Comparison of ENCODE assay signal across 16 mouse cellular contexts in genomic region chr7:136745412-136745811, GRCm38 (mm10).
"Had no signal": no experiment of that assay in that cellular context is flagged by ENCODE, and none has a peak within 500 bp of the region (broad histone marks: within the 10 kb centered on the region; RNA-seq: fewer than 3 reads in every experiment).

No protein-coding gene starts in this region.

- H3K27ac ChIP-seq: neural tube, embryonic 13.5 days; neural tube, embryonic 15.5 days; stomach, embryonic 15.5 days; stomach, postnatal 0 days had no signal

- H3K27me3 ChIP-seq: neural tube, embryonic 13.5 days; neural tube, embryonic 15.5 days; stomach, embryonic 15.5 days had no signal

- H3K4me1 ChIP-seq: neural tube, embryonic 13.5 days; neural tube, embryonic 15.5 days; stomach, embryonic 15.5 days had no signal

- H3K36me3 ChIP-seq: neural tube, embryonic 13.5 days; neural tube, embryonic 15.5 days; stomach, embryonic 15.5 days had no signal

- H3K9me3 ChIP-seq: neural tube, embryonic 13.5 days; neural tube, embryonic 15.5 days; stomach, embryonic 15.5 days had no signal

- DNase-seq: retina, postnatal 1 day; right cerebral cortex, adult 18-20 months; right cerebral cortex, postnatal 14 days; right cerebral cortex, postnatal 25 days; right cerebral cortex, postnatal 4 days; spleen, adult 18-20 months; thymus, adult 18-20 months; thymus, adult 2 months; thymus, postnatal 14 days; thymus, postnatal 25 days; thymus, postnatal 36 days; thymus, postnatal 4 days had no signal

- H3K4me3 ChIP-seq: neural tube, embryonic 13.5 days; neural tube, embryonic 15.5 days; stomach, embryonic 15.5 days had no signal
